Mouse (Mus musculus) A20 (cell line): ENCODE data around the gene Atg9b.
A peak's percentile ranks its signal among the peaks of the same experiment; 100 is the strongest.

Experiments used
- DNase-seq: peaks from one replicate; pipeline ENCODE4 v3.0.0-alpha.2; 2011; ENCODE audit warnings: low read depth, low spot score

Gene Atg9b

DNA sequence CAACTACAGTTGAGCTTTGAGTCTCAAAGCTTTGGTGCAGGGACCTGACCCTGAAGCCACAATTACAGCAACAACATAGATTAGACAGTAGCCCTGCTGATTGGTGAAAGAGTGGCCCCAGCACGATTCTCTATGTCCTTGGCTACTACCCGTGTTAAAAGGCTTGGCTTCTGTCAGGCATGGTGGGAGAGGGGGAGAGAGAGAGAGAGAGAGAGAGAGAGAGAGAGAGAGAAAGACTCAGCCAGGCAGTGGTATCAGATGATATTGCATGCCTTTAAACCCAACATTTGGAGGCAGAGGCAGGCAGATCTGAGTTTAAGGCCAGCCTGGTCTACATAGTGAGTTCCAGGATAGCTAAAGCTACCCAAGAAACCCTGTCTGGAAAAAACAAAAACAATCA lies 10.0 kb downstream of the Atg9b start:
- no peak for DNase-seq

DNA sequence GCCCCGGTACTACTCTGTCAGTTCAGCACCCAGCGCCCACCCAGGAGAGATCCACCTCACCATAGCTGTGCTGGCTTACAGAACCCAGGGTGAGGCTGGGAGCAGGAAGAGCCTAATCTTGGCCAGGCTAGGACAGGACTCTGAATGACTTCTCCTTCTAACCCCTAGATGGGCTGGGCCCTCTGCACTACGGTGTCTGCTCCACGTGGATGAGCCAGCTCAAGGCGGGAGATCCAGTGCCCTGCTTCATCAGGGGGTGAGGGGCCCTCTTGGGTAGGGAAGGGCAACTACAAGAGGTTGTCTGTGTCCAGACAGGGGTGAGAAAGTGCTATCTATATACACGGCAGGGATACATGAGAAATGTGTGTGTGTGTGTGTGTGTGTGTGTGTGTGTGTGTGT lies 10.5 kb downstream of the Atg9b start:
- DNase-seq: no peak

DNA sequence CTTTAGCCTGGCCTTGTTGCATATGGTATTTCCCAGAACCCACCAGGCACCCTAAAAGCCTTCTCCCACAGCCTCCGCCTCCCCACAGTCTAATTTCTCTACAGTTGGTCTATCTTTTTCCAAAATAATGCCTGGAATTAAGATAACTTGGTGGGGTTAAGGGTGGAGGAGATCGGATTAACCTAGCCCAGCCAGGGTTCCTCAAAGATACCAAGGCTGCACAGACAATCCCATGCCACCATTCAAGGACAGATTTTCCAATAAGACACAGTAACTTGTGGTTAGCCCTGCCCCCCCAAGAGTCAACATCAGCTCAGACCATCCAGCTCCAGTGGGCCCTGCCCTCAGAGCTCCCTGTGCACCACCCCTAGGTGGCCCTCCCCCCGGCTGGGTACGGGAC lies 11.4 kb downstream of the Atg9b start:
- no peak for DNase-seq

DNA sequence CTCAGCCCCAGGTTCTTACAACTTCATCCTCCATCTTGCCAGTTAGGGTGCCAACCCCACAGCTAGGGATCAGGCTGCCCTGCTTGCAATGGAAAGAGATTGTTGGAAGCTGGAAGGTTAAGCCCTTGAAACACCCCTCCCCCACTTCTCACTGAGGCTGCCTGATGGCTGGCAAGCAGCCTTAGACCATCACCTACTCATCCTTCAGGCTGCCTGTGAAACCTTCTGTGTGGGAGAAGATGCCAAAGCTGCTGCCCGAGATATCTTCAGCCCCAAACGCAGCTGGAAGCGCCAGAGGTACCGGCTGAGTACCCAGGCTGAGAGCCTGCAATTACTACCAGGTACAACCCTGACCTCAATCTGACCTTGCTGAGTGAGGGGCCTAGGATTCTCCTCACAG lies 12.4 kb downstream of the Atg9b start:
- DNase-seq: no peak

DNA sequence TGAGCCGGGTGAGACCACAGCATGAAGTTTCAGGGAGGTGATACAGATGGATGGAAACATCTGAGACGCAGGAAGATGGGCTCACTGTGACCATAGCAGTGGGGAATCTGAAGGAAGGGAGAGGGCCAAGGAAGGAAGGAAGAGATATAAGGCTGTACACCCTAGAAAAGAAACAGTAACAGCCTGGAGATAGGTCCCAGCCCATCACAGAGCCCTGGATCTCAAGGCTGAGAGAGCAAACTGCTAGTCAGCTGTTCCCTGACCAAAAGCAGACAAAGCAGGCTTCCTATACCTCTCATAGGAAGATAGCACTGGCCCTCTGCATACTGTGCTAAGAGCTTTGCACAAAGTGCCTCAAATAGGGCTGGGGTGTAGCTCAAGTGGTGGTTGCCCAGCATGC lies 13.2 kb downstream of the Atg9b start:
- DNase-seq: no peak

DNA sequence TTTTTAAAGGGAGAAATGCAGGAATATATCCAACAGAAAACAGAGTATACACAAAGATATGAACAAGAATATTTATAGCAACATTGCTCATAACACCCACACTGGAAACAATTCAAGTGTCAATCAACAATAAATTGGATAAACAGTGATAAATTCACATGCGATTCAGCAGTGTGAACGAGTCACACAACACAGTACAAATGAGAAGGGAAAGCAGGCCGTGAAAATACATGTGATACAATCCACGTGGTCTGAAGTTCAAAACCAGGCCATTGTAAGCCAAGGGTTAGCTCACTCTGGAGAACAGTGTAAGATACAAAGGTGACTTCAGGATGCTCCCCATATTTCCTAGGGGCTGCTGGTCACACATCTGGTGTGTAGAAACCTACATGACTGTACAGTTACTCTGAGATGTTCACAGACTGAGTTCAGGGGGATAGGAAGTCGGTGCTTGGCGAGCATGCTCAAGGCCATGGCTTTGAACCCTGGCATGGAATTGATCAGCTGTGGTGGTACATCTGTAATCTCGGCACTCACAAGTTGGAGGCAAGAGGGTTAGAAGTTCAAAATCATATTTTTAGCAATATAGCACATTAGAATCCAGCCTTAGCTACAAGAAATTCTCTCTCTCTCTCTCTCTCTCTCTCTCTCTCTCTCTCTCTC lies 17.1 kb downstream of the Atg9b start:
- DNase-seq: no peak

DNA sequence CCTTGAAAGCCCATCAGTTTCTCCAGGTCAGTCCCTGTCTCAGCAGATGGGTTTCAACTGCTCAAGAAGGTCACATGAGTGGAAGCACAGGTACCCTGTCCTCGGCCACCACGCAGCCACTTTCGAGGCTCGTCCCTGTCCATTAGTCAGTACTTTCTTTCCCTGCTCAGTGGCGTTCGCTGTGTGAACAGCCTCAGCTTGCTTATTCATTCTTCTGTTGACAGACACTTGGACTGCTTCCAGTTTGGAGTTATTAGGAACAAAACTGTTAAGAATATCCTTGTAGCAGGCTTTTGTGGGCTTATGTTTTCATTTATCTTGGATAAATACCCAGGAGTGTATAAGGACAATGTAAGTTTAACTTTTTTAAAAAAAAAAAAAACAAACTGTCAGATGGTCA lies 17.7 kb downstream of the Atg9b start:
- DNase-seq: no peak

DNA sequence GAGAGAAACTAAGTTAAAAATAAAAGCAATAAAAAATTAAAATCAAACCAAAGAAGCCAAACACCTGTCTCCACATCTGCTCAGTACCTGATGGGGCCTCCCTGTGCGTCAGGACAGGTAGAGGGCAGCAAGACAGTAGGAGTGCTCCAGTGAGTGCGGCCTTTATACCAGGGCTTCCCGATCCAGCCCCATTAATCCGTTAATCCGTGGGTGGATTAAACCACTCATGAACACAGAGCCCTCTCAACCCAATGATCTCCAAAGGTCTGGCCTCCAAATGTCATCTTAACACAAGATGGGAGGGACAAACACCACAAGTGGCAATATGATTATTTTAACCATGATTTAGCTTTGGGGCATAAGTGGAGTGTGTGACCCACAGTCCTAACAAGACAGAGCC lies 18.1 kb downstream of the Atg9b start:
- DNase-seq: no peak

DNA sequence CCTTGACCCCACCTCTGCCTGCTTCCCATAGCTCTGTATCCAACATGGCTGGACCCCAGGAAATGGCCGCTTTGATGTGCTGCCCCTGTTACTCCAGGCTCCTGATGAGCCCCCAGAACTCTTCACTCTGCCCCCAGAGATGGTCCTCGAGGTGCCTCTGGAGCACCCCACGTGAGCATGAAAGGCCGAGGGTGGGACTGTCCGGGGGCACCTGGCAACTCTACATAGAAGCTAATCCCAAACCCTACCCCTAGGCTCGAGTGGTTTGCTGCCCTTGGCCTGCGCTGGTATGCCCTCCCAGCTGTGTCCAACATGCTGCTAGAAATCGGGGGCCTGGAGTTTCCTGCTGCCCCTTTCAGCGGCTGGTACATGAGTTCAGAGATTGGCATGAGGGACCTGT lies 22.2 kb downstream of the Atg9b start:
- DNase-seq: no peak

DNA sequence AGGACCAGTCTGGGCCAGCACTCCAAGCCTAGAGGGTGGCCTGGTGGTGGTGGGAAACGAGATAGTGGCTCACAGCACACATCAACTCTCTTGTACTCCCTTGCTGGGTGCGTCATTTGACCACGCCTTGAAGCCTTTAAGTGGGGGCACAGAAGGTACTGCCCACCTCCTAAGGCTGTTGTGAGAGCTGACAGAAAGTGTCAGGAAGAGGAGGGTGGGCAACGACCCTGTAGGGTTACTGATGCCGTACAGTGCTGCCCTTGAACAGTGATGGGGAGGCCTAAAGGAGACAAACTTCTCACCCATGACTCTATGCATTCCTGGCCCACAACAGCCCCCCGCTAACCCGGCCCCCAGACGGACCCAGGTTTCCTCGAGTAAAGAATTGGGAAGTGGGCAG lies 25.5 kb downstream of the Atg9b start:
- DNase-seq: no peak

DNA sequence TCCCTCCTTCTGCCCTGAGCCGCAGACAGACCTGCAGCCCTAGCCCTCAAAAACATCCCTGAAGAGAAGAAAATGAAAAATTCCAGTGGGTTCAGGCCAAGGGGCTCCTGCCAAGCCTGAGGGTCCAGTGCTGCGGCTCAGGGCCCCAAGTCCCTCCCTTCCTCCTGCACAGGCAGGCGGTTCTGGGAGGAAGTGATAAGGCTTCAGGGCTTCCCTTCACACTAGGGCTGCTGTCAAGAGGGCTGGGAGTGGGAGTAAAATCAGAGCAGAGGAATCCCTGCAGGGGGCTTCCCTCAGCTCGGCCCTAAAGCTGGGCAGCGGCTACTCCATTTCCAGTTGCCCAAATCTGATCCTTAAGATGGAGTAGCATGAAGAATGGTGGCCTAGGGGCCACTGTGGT lies 26.4 kb downstream of the Atg9b start:
- no peak for DNase-seq

DNA sequence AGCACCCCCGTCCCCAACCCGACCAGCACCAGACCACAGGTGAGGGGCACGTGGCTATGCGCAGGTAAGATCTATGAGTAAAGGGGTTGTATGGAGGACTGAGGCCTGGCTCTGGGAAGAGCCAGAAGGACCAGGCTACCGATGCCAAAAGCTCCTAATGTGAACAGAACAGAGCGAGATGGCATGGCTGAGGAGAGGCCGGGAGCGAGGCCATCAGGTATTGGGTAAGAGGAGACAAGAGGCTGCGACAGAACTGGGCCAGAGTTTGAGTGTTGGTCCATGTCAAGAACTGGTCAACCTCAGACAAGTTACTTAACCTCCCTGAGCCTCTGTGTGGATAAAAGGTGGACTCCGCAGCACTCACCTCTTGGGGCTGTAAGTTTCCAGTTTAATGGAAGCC lies 27.0 kb downstream of the Atg9b start:
- DNase-seq: no peak

DNA sequence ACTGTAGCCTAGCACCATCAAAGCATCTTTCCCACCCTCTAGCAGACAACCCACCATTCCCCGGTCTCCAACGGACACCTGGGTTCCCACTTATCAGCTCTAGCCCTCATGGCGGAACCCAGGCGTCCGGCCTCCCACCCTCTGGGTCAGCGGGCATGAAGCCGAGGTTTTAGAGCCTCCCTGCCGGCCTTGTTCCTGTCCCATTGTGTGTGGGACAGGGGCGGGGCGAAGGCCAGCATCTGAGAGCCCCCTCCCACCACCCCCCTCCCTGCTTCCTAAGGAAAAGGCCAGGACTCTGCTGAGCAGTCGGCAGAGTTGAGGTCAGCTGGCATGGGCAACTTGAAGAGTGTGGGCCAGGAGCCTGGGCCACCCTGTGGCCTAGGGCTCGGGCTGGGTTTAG lies 27.4 kb downstream of the Atg9b start, which contains the start of gene Nos3:
Gene Nos3, plus strand, starts transcription at position 303 of the 400 bp plus-strand sequence.
- no peak for DNase-seq

DNA sequence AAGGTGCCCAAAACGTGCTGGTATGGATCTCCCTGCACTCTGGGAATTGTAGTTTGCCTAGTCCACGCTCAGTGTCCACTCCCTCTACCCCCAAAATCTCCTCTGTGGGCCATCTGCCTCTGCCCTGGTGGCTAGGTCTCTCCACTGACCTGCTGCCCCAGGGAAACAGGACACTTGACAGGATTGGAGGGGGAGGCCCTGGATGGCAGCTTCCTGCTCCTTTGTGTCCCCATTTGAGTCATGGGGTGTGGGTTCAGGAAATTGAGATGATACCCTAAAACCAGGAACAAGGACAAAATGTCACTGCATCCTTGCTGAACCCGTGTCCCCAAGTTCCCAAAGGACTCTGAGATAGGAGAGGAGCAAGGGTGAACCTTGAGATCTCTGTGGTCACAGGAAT lies 27.9 kb downstream of the Atg9b start:
- DNase-seq: no peak

DNA sequence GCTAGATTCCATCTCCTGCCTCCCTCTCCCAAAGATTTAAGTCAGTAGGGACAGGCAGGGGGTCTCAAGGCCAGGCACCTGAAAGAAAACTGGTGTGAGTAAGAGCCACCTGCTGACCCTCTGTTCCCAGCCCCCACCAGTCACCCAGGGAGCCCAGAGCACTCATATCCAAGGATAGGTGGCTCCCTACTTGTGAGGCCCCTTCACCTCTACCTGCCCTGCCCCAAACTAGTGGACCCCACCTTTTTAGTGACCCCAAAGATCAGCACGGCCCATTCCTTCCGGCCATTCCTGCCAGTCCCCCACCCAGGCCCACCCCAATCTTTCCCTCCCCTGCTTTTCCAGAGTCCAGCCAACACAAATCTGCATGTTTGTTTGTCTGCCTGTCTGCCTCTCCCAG lies 28.5 kb downstream of the Atg9b start:
- no peak for DNase-seq

DNA sequence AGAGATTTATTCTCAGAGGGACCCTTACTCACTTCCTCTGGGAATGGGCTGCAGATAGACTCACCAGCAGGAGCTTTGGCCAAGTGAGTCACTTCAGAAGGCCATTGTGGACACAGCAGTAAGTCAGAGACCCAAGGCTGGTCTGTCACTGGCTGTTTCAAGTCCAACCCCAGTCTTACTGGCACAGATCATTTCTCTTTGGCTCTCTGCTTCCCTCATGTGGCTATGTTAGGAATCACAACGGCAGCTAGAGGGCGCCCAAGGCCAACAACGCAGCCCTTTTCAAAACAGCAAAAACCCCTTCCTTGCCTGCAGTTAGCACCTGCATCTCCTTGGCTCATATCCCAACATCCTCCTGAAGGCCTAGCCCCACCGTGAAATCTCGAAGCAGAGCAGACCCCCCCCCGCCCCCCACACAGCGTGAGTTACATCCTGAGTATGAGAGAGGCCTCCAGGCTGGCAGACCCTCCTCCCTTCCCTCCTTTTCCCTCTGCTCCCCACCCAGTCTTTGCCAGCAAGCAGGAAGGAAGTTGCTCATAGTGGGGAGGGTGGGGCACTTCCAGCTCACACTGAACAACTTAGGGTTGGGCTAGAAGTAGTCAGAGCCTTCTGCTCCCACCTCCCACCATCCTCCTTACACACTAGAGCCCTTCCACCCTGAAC lies 31.0 kb downstream of the Atg9b start:
- peak; percentile 80 for DNase-seq

DNA sequence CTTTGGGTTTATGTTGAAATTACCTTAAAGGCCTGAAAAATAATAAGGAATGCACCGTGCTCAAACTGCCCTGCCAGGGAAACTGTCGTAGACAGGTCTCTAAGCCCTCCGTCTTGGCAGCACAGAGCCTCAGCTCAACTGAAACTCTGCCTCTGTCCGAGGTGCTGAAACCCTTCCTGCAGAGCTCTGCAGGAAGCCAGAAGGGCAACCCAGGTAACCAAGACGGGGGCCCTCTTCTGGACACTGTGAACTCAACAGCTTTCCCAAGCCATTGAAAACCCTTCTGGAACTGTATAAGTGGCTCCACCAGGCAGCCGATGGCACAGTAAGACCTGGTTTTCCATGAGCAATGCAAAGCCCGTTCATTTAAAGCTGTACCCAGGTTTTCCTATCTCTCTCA lies 34.5 kb downstream of the Atg9b start:
- DNase-seq: peak; percentile 84

DNA sequence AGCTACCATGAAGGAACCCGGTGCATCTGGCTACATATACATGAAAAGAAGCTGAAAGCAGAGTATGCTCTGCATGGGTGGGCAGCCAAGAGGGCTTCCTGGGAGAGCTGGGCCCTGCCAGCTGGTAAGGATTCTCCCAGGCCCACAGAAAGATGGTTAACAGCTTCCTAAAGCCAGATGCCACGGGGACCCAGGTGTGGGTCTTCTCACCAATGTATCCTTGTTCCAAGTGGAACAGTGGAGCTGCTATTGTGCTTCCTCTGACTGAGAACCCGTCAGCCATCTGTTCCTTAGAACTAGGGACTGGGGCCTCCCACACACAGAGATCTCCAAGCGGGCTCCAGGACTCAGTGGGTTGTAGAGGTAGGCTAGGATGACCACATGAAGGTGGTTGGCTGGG lies 35.2 kb downstream of the Atg9b start:
- DNase-seq: no peak

DNA sequence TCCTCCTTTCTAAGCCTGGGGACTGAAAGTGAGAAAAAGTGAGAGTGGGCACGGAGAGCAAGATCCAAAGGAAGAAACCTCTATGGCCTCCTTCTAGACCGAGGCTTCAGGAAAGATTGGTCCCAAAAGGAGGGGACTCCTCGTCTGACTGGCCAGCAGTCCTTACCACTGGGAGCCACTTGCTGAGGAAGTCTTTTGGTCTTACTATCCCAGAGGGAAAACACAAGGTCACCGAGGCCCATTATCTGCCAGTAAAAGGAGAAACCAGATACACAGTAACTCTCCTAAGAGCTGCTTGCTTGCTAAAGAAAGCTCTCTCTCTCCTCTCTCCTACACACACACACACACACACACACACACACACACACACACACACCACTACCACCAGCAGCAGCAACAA lies 38.6 kb downstream of the Atg9b start:
- no peak for DNase-seq

DNA sequence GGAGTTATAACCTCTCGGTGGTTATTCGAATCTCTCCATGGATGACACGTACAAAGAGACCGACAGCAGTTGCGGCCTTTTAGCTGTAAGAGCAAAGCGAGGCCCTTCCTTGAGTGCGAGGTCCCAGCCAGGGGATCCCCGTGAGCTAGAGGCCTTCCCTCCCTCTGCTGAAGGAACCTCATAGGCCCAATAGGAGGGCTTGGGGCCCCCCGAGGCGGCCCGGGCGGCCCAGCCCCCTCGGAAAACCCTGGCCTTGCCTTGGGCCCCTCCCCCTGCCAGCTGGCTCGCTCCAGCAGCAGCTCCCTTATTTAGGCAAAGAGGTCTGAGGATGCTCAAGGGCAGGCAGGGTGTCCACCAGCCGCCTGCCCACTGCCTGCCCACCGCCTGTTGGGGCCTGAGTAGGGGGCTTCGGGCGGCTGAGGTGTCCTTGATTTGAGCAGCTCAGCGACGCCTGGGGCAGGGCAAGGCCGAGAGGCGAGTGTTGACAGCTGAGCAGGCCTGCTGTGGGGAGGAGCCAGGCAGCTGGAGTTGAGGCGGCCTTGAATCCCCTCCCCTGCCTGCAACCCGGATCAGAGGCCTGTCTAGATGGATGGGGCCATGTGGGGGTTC lies 39.6 kb downstream of the Atg9b start:
- no peak for DNase-seq

DNA sequence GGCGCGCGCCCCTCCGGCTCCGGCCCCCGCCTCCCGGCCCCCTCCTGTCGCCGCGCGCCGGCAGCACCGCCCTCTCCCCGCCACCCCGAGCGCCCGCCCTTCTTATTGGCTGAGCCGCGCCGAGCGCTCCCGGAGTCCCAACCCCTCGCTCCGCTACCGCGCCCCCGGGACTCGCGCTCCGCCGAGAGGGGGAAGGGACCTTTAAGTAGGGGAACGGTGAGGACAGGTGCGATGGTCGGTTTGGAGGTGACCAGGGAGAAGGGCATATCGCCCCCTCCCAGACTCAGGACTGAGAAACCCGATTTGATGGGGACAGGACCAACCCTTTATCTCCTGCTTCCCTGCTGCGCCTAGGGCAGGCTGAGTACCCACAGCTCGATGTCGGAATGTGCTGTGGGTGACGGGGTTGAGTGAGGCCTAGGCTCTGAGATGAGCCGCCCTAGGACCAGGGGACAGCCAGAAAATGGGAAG lies 40.2 kb downstream of the Atg9b start:
- DNase-seq: no peak

DNA sequence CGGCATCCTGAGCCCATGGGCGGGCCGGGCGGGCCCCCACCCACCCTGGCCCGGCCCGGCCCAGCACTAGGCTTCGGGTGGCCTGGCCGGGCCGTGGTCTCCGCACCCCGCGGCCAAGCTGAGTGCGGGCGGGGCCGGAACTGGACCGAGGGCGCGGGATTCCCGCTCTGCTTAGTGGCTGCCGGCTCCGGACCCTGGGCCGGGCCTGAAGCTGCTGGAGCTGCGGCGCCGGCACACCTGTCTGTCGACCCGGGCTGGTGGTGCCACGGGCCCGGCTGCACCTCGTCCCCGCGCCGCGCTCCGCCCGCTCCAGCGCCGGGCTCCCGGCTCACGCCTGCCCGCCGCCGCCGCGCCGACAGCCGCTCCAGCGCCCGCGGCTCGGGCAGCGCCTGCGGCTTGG lies 40.7 kb downstream of the Atg9b start, which contains the start of gene Kcnh2:
Gene Kcnh2, minus strand, starts transcription at position 327 of the 400 bp plus-strand sequence.
- DNase-seq: no peak
